Mouse (Mus musculus) heart, embryonic 14.5 days (tissue): ENCODE measurements at regions not wholly inside any gene's neighbourhood (a gene's known extent, or its start where the extent isn't known, plus 50 kb on each side); places are given as distances from the start of the nearest gene placed in this dataset.
"Not testable (repeated sequence)": the region's sequence is repeated elsewhere in the genome, so short reads cannot be mapped to it uniquely, and the experiment has no call there.

Source experiments
- ATAC-seq: fragments of 200-750 bp; cut with Nextera tagmentation; 2 replicates; pipeline ENCODE4 v1.8.0; 2017; ENCODE audit warnings: low read depth, moderate TSS enrichment; ENCODE audit not compliant: insufficient number of reproducible peaks, insufficient read depth, low FRiP score
- H3K27ac ChIP-seq, 2 experiments: fragments of 200-500 bp in 1 of 2; fragments of 300-500 bp in 1 of 2; sonication (generic) in 1 of 2; replicated peaks in 1 of 2; 2 replicates each; pipeline ENCODE4 v1.5.1; 2012 to 2014; ENCODE audit warnings: low read depth in 2 of 2, low read length in 2 of 2, control low read depth in 1 of 2, mild to moderate bottlenecking in 1 of 2, mixed read lengths in 1 of 2; ENCODE audit not compliant: control insufficient read depth in 1 of 2, insufficient read depth in 1 of 2
- H3K27me3 ChIP-seq: fragments of 300-500 bp; sonication (generic); 2 replicates; pipeline ENCODE4 v1.6.1; 2014; ENCODE audit warnings: mild to moderate bottlenecking, low read length, control low read depth; ENCODE audit not compliant: control insufficient read depth, insufficient read depth
- H3K36me3 ChIP-seq: fragments of 300-500 bp; sonication (generic); 2 replicates; pipeline ENCODE4 v1.6.1; 2014; ENCODE audit warnings: mild to moderate bottlenecking, control low read depth, low read length, mixed read lengths; ENCODE audit not compliant: control insufficient read depth, insufficient read depth
- H3K4me1 ChIP-seq, 2 experiments: fragments of 200-500 bp in 1 of 2; fragments of 300-500 bp in 1 of 2; sonication (generic) in 1 of 2; 2 replicates each; pipeline ENCODE4 v1.6.1; 2012 to 2014; ENCODE audit warnings: low read length in 2 of 2, control low read depth in 1 of 2, mixed read lengths in 1 of 2; ENCODE audit not compliant: control insufficient read depth in 2 of 2, insufficient read depth in 2 of 2
- H3K4me2 ChIP-seq: fragments of 300-500 bp; sonication (generic); 2 replicates; pipeline ENCODE4 v1.6.1; 2014; ENCODE audit warnings: mild to moderate bottlenecking, low read length
- H3K4me3 ChIP-seq, 2 experiments: fragments of 200-500 bp in 1 of 2; fragments of 300-500 bp in 1 of 2; sonication (generic) in 1 of 2; 2 replicates each; pipeline ENCODE4 v1.5.1; 2012 to 2014; ENCODE audit warnings: low read length in 2 of 2, mild to moderate bottlenecking in 2 of 2, control low read depth in 1 of 2, low read depth in 1 of 2, moderate library complexity in 1 of 2; ENCODE audit not compliant: control insufficient read depth in 1 of 2, insufficient read depth in 1 of 2
- H3K9ac ChIP-seq: fragments of 300-500 bp; sonication (generic); 2 replicates; pipeline ENCODE4 v1.6.1; 2014; ENCODE audit warnings: mild to moderate bottlenecking, low read length
- H3K9me3 ChIP-seq: fragments of 300-500 bp; sonication (generic); 2 replicates; pipeline ENCODE4 v1.6.1; 2016; ENCODE audit warnings: low read length, control low read depth; ENCODE audit not compliant: control insufficient read depth
- WGBS: fragments of 180-500 bp; shearing (Covaris S2); extraction: QIAGEN DNeasy Blood & Tissue Kit; methylation state at CpG from one replicate; pipeline ENCODE4 v1.1.7; 2014; 5-methylcytosine and 5-hydroxymethylcytosine counted together

DNA sequence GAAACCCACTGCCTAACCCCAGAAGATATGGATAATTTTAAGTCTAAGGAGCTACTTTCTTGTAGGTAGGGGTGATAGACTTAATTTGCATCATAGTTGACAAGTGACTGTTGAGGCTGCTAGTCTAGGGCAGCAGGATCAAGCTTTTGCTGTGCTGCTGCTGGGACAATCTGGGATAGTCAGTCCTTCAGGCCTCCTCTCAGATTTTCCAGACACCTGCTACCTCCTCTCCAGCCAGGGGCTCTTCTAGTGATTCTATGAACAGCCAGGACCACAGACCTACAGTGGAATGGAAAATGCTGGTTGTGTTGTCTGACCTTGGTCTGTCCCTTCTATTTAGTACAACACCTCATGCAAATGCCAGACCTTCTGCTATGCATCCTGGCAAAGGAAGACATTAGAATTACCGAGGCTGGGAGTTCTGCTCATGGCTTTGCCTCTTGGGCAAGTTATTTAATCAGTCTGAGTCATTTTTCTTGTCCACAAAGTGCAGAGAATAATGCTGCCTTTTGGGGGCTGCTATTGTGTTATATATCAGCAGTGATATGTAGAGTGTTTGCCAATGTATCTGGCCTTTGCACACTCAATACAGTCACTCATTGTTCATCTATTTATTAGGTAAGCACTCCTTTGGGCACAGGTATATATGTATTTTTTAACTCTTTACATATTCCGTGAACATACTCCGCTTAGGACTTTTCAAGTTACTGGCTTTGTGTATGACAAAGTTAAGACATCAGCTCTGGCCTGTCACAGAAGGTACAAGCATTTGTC lies 64.4 kb upstream of the Atp1b1 start:
- ATAC-seq: no peak
- 71% methylated on average over 3 of the region's 3 CpGs for WGBS
- Histone ChIP-seq H3K9me3 (no peaks in the 10 kb centered on the region), H3K27me3 (no peaks in the 10 kb centered on the region), H3K9ac (no peak overlapping the region), H3K4me1 (peaks cover 3% of the 10 kb centered on the region in 2 experiments; a peak in 1 of 4 replicates), H3K36me3 (no peaks in the 10 kb centered on the region), H3K4me3 (no peak overlapping the region), H3K4me2 (no peak overlapping the region), H3K27ac (peak overlapping the region in 1 of 2 experiments; percentile 4; a peak in 1 of 4 replicates)

DNA sequence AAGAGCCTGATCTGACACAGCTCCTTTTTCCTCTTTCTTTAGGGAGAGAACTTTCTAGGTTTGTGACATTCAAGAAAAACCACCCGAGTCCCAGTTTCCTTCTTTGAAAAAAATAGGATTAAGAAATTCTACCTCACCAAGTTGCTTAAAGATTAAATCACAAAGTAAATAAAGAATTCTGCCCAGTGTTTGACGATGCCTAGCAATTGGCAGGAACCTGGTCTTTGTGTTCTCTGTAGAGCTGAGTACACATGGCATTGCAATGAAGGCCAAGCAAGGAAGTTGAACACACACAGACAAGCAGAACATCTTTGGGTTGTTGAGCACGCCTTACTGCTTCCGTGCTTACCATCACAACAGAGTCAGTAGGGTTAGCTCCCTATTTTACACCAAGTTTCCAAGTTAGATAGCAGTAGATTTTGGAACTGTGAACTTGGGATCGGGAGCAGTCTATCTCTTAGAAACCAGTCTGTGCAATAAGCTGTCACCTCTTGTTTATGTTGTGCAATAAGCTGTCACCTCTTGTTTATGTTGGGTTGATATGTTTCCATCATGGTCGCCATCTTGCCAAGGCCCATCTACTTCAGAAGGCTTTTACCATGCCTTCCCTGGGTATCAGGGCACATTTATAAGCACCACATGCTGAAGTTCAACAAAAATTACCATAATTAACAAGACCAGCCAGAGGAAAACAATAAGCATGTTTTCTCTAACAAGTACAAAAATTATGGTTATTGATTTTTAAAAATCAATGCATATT lies 63.4 kb upstream of the Atp1b1 start:
- Histone ChIP-seq H3K4me3 (no peak overlapping the region), H3K9ac (no peak overlapping the region), H3K9me3 (no peaks in the 10 kb centered on the region), H3K4me2 (no peak overlapping the region), H3K36me3 (no peaks in the 10 kb centered on the region), H3K27ac (no peak overlapping the region), H3K4me1 (peaks cover 3% of the 10 kb centered on the region in 2 experiments; a peak in 1 of 4 replicates), H3K27me3 (no peaks in the 10 kb centered on the region)
- 86% methylated on average over 6 of the region's 6 CpGs for WGBS
- ATAC-seq: no peak

DNA sequence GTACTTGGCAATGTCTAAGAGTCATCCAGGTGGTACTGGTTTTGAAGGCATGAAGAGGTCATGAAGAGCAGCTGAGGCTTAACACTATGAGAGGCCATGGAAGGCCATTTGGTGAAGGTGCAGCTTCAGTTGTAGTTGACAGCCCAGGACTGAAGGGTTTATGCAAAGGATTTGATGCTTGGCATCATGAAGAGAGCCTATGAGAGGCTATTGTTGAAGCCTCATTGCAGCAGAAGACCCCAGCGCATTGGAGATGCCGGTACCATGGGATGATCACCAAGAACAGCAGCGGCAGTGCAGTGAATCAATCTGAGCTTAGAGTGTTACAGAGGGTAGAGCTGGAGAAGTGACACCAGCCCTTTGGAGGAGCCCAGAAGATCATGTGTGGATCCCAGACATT lies 60.7 kb upstream of the Atp1b1 start:
- Histone ChIP-seq H3K4me3 (no peak overlapping the region), H3K27ac (no peak overlapping the region), H3K9ac (no peak overlapping the region), H3K4me2 (no peak overlapping the region), H3K27me3 (no peaks in the 10 kb centered on the region), H3K36me3 (no peaks in the 10 kb centered on the region), H3K9me3 (no peaks in the 10 kb centered on the region), H3K4me1 (peaks cover 3% of the 10 kb centered on the region in 2 experiments; a peak in 1 of 4 replicates)
- WGBS: 89% methylated on average over 3 of the region's 3 CpGs
- ATAC-seq: no peak

DNA sequence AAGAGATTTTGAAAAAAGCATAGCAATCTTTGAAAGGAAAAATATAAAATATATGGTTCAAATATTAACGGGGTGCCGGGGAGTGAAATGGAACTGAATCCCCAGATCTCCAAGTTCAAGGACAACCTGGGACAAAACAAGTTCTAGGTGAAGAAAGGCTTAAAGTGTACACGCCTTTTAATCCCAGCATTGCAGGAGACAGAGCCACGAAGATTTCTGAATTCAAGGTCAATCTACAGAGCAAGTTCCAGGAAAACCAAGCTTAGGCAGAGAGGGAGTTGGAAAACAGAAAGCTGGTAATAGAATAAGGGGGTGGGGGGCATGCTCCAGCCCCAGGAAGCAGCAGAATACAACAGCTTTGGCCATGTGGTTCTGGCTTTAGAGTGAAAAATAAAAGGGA lies 60.2 kb upstream of the Atp1b1 start:
- H3K9ac ChIP-seq: no peak overlapping the region
- peaks cover 3% of the 10 kb centered on the region in 2 experiments; a peak in 1 of 4 replicates for H3K4me1 ChIP-seq
- H3K9me3 ChIP-seq: no peaks in the 10 kb centered on the region
- 75% methylated on average over 4 of the region's 4 CpGs for WGBS
- H3K4me2 ChIP-seq: no peak overlapping the region
- H3K36me3 ChIP-seq: no peaks in the 10 kb centered on the region
- H3K27ac ChIP-seq: no peak overlapping the region
- no peak overlapping the region for H3K4me3 ChIP-seq
- no peaks in the 10 kb centered on the region for H3K27me3 ChIP-seq
- no peak for ATAC-seq

DNA sequence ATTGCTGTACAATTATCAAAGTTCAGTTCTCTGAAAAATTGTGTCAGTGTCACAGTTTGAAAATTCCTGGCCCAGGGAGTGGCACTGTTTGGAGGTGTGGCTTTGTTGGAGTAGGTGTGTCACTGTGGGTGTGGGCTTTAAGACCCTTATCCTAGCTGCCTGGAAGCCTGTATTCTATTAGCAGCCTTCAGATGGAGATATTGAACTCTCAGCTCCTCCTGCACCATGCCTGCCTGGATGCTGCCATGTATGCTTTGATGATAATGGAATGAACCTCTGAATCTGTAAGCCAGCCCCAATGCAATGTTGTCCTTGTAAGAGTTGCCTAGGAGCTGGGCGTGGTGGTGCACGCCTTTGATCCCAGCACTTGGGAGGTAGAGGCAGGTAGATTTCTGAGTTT lies 59.2 kb upstream of the Atp1b1 start:
- H3K4me1 ChIP-seq, H3K4me2 ChIP-seq, H3K9ac ChIP-seq, H3K9me3 ChIP-seq, H3K4me3 ChIP-seq, ATAC-seq, H3K27me3 ChIP-seq, H3K27ac ChIP-seq, H3K36me3 ChIP-seq: not testable (repeated sequence)
- WGBS: 98% methylated on average over 2 of the region's 2 CpGs

DNA sequence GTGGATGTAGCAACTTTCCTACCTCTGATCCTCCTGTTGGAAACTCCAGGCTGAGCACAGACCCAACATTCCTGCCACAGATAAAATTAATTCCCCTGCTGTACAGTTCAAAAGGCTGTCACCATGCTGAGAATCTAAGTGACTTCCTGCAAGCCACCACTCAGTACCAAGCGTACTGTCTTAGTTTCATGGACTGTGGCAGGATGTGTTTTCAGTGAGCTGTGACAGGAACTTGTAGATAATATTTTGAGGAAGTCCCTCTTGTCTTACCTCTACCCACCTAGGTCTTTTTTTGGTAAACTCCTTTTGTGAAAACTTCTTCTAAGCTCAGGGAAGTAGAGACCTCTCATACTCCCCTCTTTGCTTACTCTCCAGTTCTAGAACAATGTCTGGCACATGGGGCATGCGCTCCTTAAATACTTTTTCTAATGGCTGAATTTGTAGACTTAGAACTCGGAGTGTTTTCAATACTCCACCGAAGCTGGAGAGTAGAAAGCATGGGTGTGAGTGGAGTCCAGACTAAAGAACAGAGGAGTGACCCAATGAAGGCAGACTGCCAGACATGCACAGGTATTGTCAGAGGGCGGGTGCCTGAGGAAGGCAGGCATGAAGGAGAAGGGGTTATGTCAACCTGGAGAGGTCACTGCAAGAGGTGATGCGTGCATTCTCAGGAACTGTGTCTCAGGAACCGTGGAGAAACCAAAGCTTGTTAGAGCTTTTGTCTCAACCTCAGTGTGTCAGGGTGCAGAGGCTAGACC lies 53.7 kb upstream of the Atp1b1 start:
- no peak overlapping the region for H3K4me3 ChIP-seq
- H3K9ac ChIP-seq: peak overlapping the region; percentile 8; the same call in 1 of the 2 replicates
- no peaks in the 10 kb centered on the region for H3K9me3 ChIP-seq
- ATAC-seq: no peak
- no peaks in the 10 kb centered on the region for H3K36me3 ChIP-seq
- H3K27me3 ChIP-seq: no peaks in the 10 kb centered on the region
- 77% methylated on average over 7 of the region's 7 CpGs for WGBS
- H3K27ac ChIP-seq: no peak overlapping the region
- H3K4me1 ChIP-seq: peaks cover 2 to 5% of the 10 kb centered on the region in 2 experiments; a peak in 3 of 4 replicates
- H3K4me2 ChIP-seq: no peak overlapping the region

DNA sequence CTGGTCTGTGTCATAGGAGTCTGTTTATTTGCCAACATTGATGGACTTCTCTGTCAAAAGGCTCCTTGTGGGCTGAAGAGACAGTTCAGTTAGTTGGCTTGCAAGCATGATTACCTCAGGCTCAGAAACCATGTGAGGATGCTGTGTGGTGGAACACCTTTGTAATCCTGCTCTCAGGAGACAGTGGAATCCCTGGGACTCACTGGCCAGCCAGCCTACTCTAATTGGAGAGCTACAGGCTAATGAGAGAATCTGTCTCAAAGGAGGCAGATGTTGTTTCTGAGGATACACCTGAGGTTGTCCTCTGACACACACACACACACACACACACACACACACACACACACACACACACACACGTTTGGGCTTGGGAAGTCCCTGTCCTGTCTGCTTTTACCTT lies 51.1 kb upstream of the Atp1b1 start:
- Histone ChIP-seq H3K9ac (no peak overlapping the region), H3K4me1 (peaks cover 2 to 5% of the 10 kb centered on the region in 2 experiments; a peak in 3 of 4 replicates), H3K4me2 (no peak overlapping the region), H3K4me3 (no peak overlapping the region), H3K9me3 (no peaks in the 10 kb centered on the region), H3K27ac (no peak overlapping the region), H3K27me3 (no peaks in the 10 kb centered on the region), H3K36me3 (no peaks in the 10 kb centered on the region)
- ATAC-seq: no peak
- WGBS: 70% methylated on average over 1 of the region's 1 CpGs
